Mouse (Mus musculus): Measurements from ENCODE around the gene Maf. TPM values are rescaled to one million over a fixed set of nuclear protein-coding genes. Genes with fewer than 3 reads are reported as not detected.

The Maf gene
- total RNA-seq (2023), result 10 to 100 TPM; 44.5 to 48.4 TPM

GRCm38 (mm10) chr8:115707731-115708590, at the start of gene Maf:
Gene Maf (minus strand): TSS chr8:115707794.

